Mouse (Mus musculus): ENCODE measurements around the gene Dusp1.

Gene Dusp1

GRCm38 (mm10) chr17:26506031-26506641 lies 55.8 kb downstream of the Dusp1 start:
- intact Hi-C loops (cut with DNase I) = loop anchor here (2.0 to 5.0 kb wide), 2 partner anchors 39 to 76 kb away; no protein-coding TSS in a partner anchor

GRCm38 (mm10) chr17:26505181-26505581 lies 56.7 kb downstream of the Dusp1 start:
- intact Hi-C loops (cut with DNase I) = loop anchor here (5.0 kb wide), 1 partner anchor 77 kb away; no protein-coding TSS in a partner anchor

GRCm38 (mm10) chr17:26503981-26504671 lies 57.8 kb downstream of the Dusp1 start:
- intact Hi-C loops (cut with DNase I) = no loop called here

GRCm38 (mm10) chr17:26502808-26503671 lies 58.9 kb downstream of the Dusp1 start:
- intact Hi-C loops (cut with DNase I) = no loop called here

GRCm38 (mm10) chr17:26501826-26502225 lies 60.1 kb downstream of the Dusp1 start:
- intact Hi-C loops (cut with DNase I) = no loop called here

- intact Hi-C loops (cut with DNase I) = no loop called here
Measured at GRCm38 (mm10) chr17:26498626-26499025, 63.3 kb downstream of the Dusp1 start.

GRCm38 (mm10) chr17:26497416-26497923 lies 64.5 kb downstream of the Dusp1 start:
- intact Hi-C loops (cut with DNase I) = no loop called here

- intact Hi-C loops (cut with DNase I) = no loop called here
Measured at GRCm38 (mm10) chr17:26494642-26495468, 67.1 kb downstream of the Dusp1 start.

- intact Hi-C loops (cut with DNase I) = no loop called here
Measured at GRCm38 (mm10) chr17:26492246-26492645, 69.7 kb downstream of the Dusp1 start.

GRCm38 (mm10) chr17:26490910-26491309 lies 71.0 kb downstream of the Dusp1 start:
- intact Hi-C loops (cut with DNase I) = no loop called here

- intact Hi-C loops (cut with DNase I) = no loop called here
Measured at GRCm38 (mm10) chr17:26490072-26490471, 71.9 kb downstream of the Dusp1 start.

- intact Hi-C loops (cut with DNase I) = no loop called here
Measured at GRCm38 (mm10) chr17:26488711-26489403, 73.1 kb downstream of the Dusp1 start.

- intact Hi-C loops (cut with DNase I) = no loop called here
Measured at GRCm38 (mm10) chr17:26487917-26488316, 74.0 kb downstream of the Dusp1 start.

- intact Hi-C loops (cut with DNase I) = no loop called here
Measured at GRCm38 (mm10) chr17:26487266-26487665, 74.7 kb downstream of the Dusp1 start.

- intact Hi-C loops (cut with DNase I) = no loop called here
Measured at GRCm38 (mm10) chr17:26484626-26485421, 77.1 kb downstream of the Dusp1 start.

- intact Hi-C loops (cut with DNase I) = no loop called here
Measured at GRCm38 (mm10) chr17:26480956-26481355, 81.0 kb downstream of the Dusp1 start.

GRCm38 (mm10) chr17:26479619-26480018 lies 82.3 kb downstream of the Dusp1 start:
- intact Hi-C loops (cut with DNase I) = no loop called here

GRCm38 (mm10) chr17:26478672-26479071 lies 83.3 kb downstream of the Dusp1 start:
- intact Hi-C loops (cut with DNase I) = no loop called here

GRCm38 (mm10) chr17:26476871-26477270 lies 85.1 kb downstream of the Dusp1 start:
- intact Hi-C loops (cut with DNase I) = no loop called here
